Mouse (Mus musculus): ENCODE results near the gene Exosc8.

- TF ChIP-seq CTCF (IDR thresholded peaks at IDR 0.05), result no peak; the same call in 1 of the 2 replicates
- TF ChIP-seq EP300 (IDR thresholded peaks at IDR 0.05), result no peak
Observed at GRCm38 (mm10) chr3:54773613-54774012, 38.4 kb upstream of the Exosc8 start.

Measured in lung, postnatal 0 days (tissue).